Mouse (Mus musculus) urinary bladder, postnatal 4 days (tissue): ENCODE data around the gene Rassf3.

ENCODE experiments used
- DNase-seq, 2 experiments: peaks; one replicate each; pipeline ENCODE4 v3.0.0; 2021 to 2022; ENCODE audit warnings: low spot score in 2 of 2

Rassf3 gene

GRCm38 (mm10) chr10:121462162-121462881 is 13.8 kb downstream of the Rassf3 start:
- DNase-seq: no peak

GRCm38 (mm10) chr10:121461404-121462161 is 14.6 kb downstream of the Rassf3 start:
- no peak for DNase-seq

- DNase-seq: no peak
Observed at GRCm38 (mm10) chr10:121459124-121459853, 16.9 kb downstream of the Rassf3 start.

GRCm38 (mm10) chr10:121458408-121458807 is 17.7 kb downstream of the Rassf3 start:
- no peak for DNase-seq

- no peak for DNase-seq
Observed at GRCm38 (mm10) chr10:121457381-121457780, 18.8 kb downstream of the Rassf3 start.

GRCm38 (mm10) chr10:121455517-121455916 is 20.6 kb downstream of the Rassf3 start:
- no peak for DNase-seq

GRCm38 (mm10) chr10:121454708-121455475 is 21.3 kb downstream of the Rassf3 start:
- no peak for DNase-seq

- DNase-seq: no peak
Observed at GRCm38 (mm10) chr10:121454033-121454432, 22.1 kb downstream of the Rassf3 start.

GRCm38 (mm10) chr10:121445808-121446207 is 30.3 kb downstream of the Rassf3 start:
- DNase-seq: no peak

GRCm38 (mm10) chr10:121444198-121444597 is 31.9 kb downstream of the Rassf3 start:
- DNase-seq: no peak

GRCm38 (mm10) chr10:121443791-121444190 is 32.4 kb downstream of the Rassf3 start:
- no peak for DNase-seq

- no peak for DNase-seq
Observed at GRCm38 (mm10) chr10:121439310-121439731, 36.8 kb downstream of the Rassf3 start.

GRCm38 (mm10) chr10:121438109-121438508 is 38.0 kb downstream of the Rassf3 start:
- no peak for DNase-seq

GRCm38 (mm10) chr10:121436693-121437092 is 39.5 kb downstream of the Rassf3 start:
- DNase-seq: no peak

GRCm38 (mm10) chr10:121436258-121436645 is 39.9 kb downstream of the Rassf3 start:
- DNase-seq: no peak

- no peak for DNase-seq
Observed at GRCm38 (mm10) chr10:121435546-121436257, 40.4 kb downstream of the Rassf3 start.

GRCm38 (mm10) chr10:121434441-121435103 is 41.6 kb downstream of the Rassf3 start:
- no peak for DNase-seq

- no peak for DNase-seq
Observed at GRCm38 (mm10) chr10:121432635-121433280, 43.4 kb downstream of the Rassf3 start.

GRCm38 (mm10) chr10:121432041-121432634 is 44.0 kb downstream of the Rassf3 start:
- DNase-seq: no peak
